Mouse (Mus musculus) erythroblast, embryonic 14.5 days (primary cell): Measurements from ENCODE around the gene Rap1gds1.

Experiments used
- GATA1 ChIP-seq: IDR thresholded peaks from 2 replicates; pipeline ENCODE4 v1.6.1; 2012; ENCODE audit warnings: low read length, inconsistent platforms, mixed read lengths
- TAL1 ChIP-seq: IDR thresholded peaks from 3 replicates; pipeline ENCODE4 v1.6.1; 2012; ENCODE audit warnings: low read length, inconsistent platforms, mixed read lengths

- TF ChIP-seq GATA1, result no peak
- no peak for TF ChIP-seq TAL1
Observed at GRCm38 (mm10) chr3:139108176-139108575, 33.2 kb upstream of the Rap1gds1 start.
